Comparison of ENCODE assay signal across 9 mouse cellular contexts in the genomic region with DNA sequence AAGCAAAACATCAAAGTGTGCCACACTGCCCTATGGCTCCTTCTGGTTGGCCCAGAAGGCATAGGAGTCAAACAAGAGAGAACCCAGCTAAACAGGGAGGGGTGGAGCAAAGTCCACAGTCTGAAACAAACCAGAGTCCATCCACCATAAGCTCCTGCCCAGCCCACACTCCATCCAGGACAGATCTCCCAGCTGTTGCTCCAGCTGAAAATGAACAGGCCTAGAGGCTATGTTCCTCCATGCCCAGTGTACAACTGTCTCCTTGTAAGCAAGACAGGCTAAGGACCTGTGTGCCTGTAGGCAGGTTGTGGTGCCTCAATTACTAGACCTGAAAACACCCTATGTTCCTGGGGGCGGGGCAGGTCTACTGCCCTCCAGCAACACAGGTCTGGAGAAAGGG. TPM values are rescaled to one million over a fixed set of nuclear protein-coding genes. Genes with fewer than 3 reads are reported as not detected.
A peak's percentile ranks its signal among the peaks of the same experiment; 100 is the strongest.
DNase-seq lines count a peak whose midpoint lies in the region; ATAC-seq and TF ChIP-seq lines count a peak whose summit lies in the region.
"Had no signal": no experiment of that assay in that cellular context is flagged by ENCODE, and none has a peak within 500 bp of the region (broad histone marks: within the 10 kb centered on the region; RNA-seq: fewer than 3 reads in every experiment).

No protein-coding gene starts in this region.

- dilution Hi-C loops in CH12.LX (cut with MboI; ENCODE audit: extremely low pct_ligation_motif_present, extremely low pct_unique_long_range_greater_than_20kb, low sequenced_read_pairs), result no loop called here

- no peak for TF ChIP-seq EP300 in CH12.LX (IDR thresholded peaks at IDR 0.05; ENCODE audit: low read length)

- H3K4me1 ChIP-seq in CH12.LX (ENCODE audit: control insufficient read depth in 1 of 2, insufficient read depth in 2 of 2), result peaks cover 23 to 60% of the 10 kb centered on the region in 2 experiments
- H3K4me1 ChIP-seq in intestine, embryonic 16.5 days (ENCODE audit: control insufficient read depth, insufficient read depth, low read length), result peaks cover 42% of the 10 kb centered on the region
- H3K4me1 ChIP-seq in liver, embryonic 13.5 days (replicated peaks), result peaks cover 79% of the 10 kb centered on the region
- no peaks in the 10 kb centered on the region; the same call in 1 of the 2 replicates for H3K4me1 ChIP-seq in lung, adult 2 months (ENCODE audit: control insufficient read depth, insufficient read depth, low read length)

- peak overlapping the region; percentile 75; the same call in 1 of the 2 replicates for H3K4me2 ChIP-seq in CH12.LX (ENCODE audit: insufficient read depth, low read depth, poor library complexity, severe bottlenecking)
- peak overlapping the region; percentile 95 for H3K4me2 ChIP-seq in intestine, embryonic 16.5 days (ENCODE audit: low read depth, low read length)
- peak overlapping the region; percentile 99 for H3K4me2 ChIP-seq in liver, embryonic 13.5 days

- H3K9ac ChIP-seq in CH12.LX (ENCODE audit: insufficient read depth, low read depth), result peak overlapping the region; percentile 7; the same call in 1 of the 2 replicates
- peak overlapping the region; percentile 85 for H3K9ac ChIP-seq in intestine, embryonic 16.5 days (ENCODE audit: low read depth, low read length)
- peak overlapping the region; percentile 85 for H3K9ac ChIP-seq in liver, embryonic 13.5 days

- no peak for TF ChIP-seq RAD21 in CH12.LX (IDR thresholded peaks at IDR 0.05; ENCODE audit: low read depth, low read length)

- no peak for TF ChIP-seq POLR2A in CH12.LX (IDR thresholded peaks at IDR 0.05; ENCODE audit: low read depth, low read length)
- no peak for TF ChIP-seq POLR2A in lung, adult 2 months (IDR thresholded peaks at IDR 0.05; ENCODE audit: borderline replicate concordance, extremely low read depth, low read depth, low read length)

- H3K27ac ChIP-seq in CH12.LX (ENCODE audit: insufficient read depth, low read depth), result no peak overlapping the region
- peak overlapping the region; percentile 95 for H3K27ac ChIP-seq in intestine, embryonic 16.5 days (ENCODE audit: low read length)
- H3K27ac ChIP-seq in liver, embryonic 13.5 days, result peak overlapping the region; percentile 92

- in situ Hi-C loops in CH12.LX (cut with MboI; ENCODE audit: low pct_ligation_motif_present, low pct_unique_long_range_greater_than_20kb, low sequenced_read_pairs), result loop anchor here (5.0 kb wide), 1 partner anchor 120 kb away; a partner anchor contains a TSS

- TF ChIP-seq CTCF in CH12.LX (conservative IDR thresholded peaks at IDR 0.05 in 1 of 2, IDR thresholded peaks at IDR 0.05 in 1 of 2; ENCODE audit: low read depth in 2 of 2, low read length in 2 of 2), result no peak
- TF ChIP-seq CTCF in lung, adult 2 months (IDR thresholded peaks at IDR 0.05; ENCODE audit: insufficient read depth, low read length), result no peak

- H3K4me3 ChIP-seq in CH12.LX (replicated peaks in 1 of 3; ENCODE audit: low read depth in 2 of 3, low read length in 2 of 3, poor library complexity in 1 of 3), result peak overlapping the region; percentile 71 to 92 (median 79)
- H3K4me3 ChIP-seq in intestine, embryonic 16.5 days (ENCODE audit: low read length), result peak overlapping the region; percentile 84
- peak overlapping the region; percentile 77 for H3K4me3 ChIP-seq in liver, embryonic 13.5 days (replicated peaks)
- H3K4me3 ChIP-seq in lung, adult 2 months (replicated peaks; ENCODE audit: extremely low read depth, low read depth, low read length), result no peak overlapping the region

- H3K79me2 ChIP-seq in CH12.LX (replicated peaks; ENCODE audit: control insufficient read depth, extremely low read depth, insufficient read depth, poor library complexity, severe bottlenecking), result peaks cover 22% of the 10 kb centered on the region

- peaks cover 0 to 32% of the 10 kb centered on the region in 2 experiments for H3K36me3 ChIP-seq in CH12.LX (replicated peaks in 1 of 2; ENCODE audit: control insufficient read depth in 1 of 2, insufficient read depth in 1 of 2, low read length in 1 of 2)
- H3K36me3 ChIP-seq in intestine, embryonic 16.5 days (ENCODE audit: control insufficient read depth, insufficient read depth, low read length), result no peaks in the 10 kb centered on the region
- 0 out of 2 replicates have a peak, but pooled peaks cover 5% of the 10 kb centered on the region for H3K36me3 ChIP-seq in liver, embryonic 13.5 days

- WGBS in intestine, embryonic 16.5 days, result 74% methylated on average over 1 of the region's 1 CpGs
- WGBS in liver, embryonic 13.5 days (ENCODE audit: insufficient replicate concordance), result 47% methylated on average over 1 of the region's 1 CpGs
- WGBS in lung, adult 2 months, result 83% methylated on average over 1 of the region's 1 CpGs

- peaks cover 9% of the 10 kb centered on the region for H3K27me3 ChIP-seq in CH12.LX (replicated peaks)
- H3K27me3 ChIP-seq in intestine, embryonic 16.5 days (replicated peaks; ENCODE audit: control insufficient read depth, insufficient read depth, low read length), result no peaks in the 10 kb centered on the region
- H3K27me3 ChIP-seq in liver, embryonic 13.5 days, result 0 out of 2 replicates have a peak, but pooled peaks cover 2% of the 10 kb centered on the region

- peak; percentile 59 for ATAC-seq in intestine, embryonic 16.5 days
- no peak for ATAC-seq in liver, embryonic 13.5 days (ENCODE audit: low read depth)

- peaks cover 4% of the 10 kb centered on the region for H3K9me3 ChIP-seq in CH12.LX (replicated peaks; ENCODE audit: low read length)
- no peaks in the 10 kb centered on the region for H3K9me3 ChIP-seq in intestine, embryonic 16.5 days (ENCODE audit: control insufficient read depth, low read length)
- H3K9me3 ChIP-seq in liver, embryonic 13.5 days (replicated peaks), result no peaks in the 10 kb centered on the region

- DNase-seq in CH12.LX (ENCODE audit: extremely low read depth) (no peak), MN1 (ENCODE audit: low spot score) (peak; percentile 12)
- no peak for DNase-seq in liver, embryonic 13.5 days
- no peak for DNase-seq in adrenal gland, postnatal 36 days
- DNase-seq in cerebellum, postnatal 4 days (ENCODE audit: low spot score in 2 of 2), result no peak
- no peak for DNase-seq in embryo, embryonic 10.5 days (ENCODE audit: low spot score)
- no peak for DNase-seq in lung, adult 2 months
- DNase-seq: right cerebral cortex, postnatal 14 days had no signal

TF ChIP-seq in CH12.LX, 34 proteins besides CTCF, POLR2A, EP300 and RAD21:
- 0 out of 2 replicates have a peak, but pooled peaks have one; percentile 11 for TF ChIP-seq IRF4 (IDR thresholded peaks at IDR 0.05; ENCODE audit: low read depth, low read length)
- TF ChIP-seq NELFE (IDR thresholded peaks at IDR 0.05; ENCODE audit: low read depth, low read length), result 0 out of 2 replicates have a peak, but pooled peaks have one; percentile 10
- TF ChIP-seq MXI1 (IDR thresholded peaks at IDR 0.05; ENCODE audit: low read depth, low read length), result 0 out of 2 replicates have a peak, but pooled peaks have one; percentile 50
- TF ChIP-seq MAZ (IDR thresholded peaks at IDR 0.05; ENCODE audit: low read depth, low read length), result no peak
- TF ChIP-seq USF1 (IDR thresholded peaks at IDR 0.05; ENCODE audit: low read depth, low read length), result no peak
- TF ChIP-seq JUND (conservative IDR thresholded peaks at IDR 0.05; ENCODE audit: low read depth, low read length), result no peak

RNA-seq across cellular contexts. Expression of a gene that starts 2.6 kb away (rescaled TPM):
- total RNA-seq in CH12.LX (2012; rRNA removed) (23.5 and 27.5 TPM in 2 replicates), CH12.LX (2014; rRNA removed) (24.0 and 25.0 TPM in 2 replicates)
- 43.3 and 46.6 TPM in 2 replicates for polyA plus RNA-seq in CH12.LX (2012; ENCODE audit: insufficient read length, low read depth)
- polyA plus RNA-seq in intestine, embryonic 16.5 days (2015; fragmentation: Nextera tagmentation; extraction: Ambion mirVana), result 23.0 and 26.5 TPM in 2 replicates
- 8.4 and 10.7 TPM in 2 replicates for polyA plus RNA-seq in liver, embryonic 13.5 days (2015; fragmentation: Nextera tagmentation; extraction: Ambion mirVana)
- 1 to 10 TPM; 3.2 to 7.9 TPM for total RNA-seq in adrenal gland, postnatal 36 days (2021)
- polyA plus RNA-seq in lung, adult 2 months (2012; rRNA removed), result 6.0 and 6.9 TPM in 2 replicates

RNA-seq across cellular contexts. Expression of a gene that starts 15.5 kb away (rescaled TPM):
- total RNA-seq in CH12.LX (2012; rRNA removed) (44.6 and 60.3 TPM in 2 replicates), CH12.LX (2014; rRNA removed) (62.7 and 88.8 TPM in 2 replicates)
- polyA plus RNA-seq in CH12.LX (2012; ENCODE audit: insufficient read length, low read depth), result 71.3 and 77.9 TPM in 2 replicates
- polyA plus RNA-seq in intestine, embryonic 16.5 days (2015; fragmentation: Nextera tagmentation; extraction: Ambion mirVana), result 8.0 and 8.5 TPM in 2 replicates
- 3.1 and 3.2 TPM in 2 replicates for polyA plus RNA-seq in liver, embryonic 13.5 days (2015; fragmentation: Nextera tagmentation; extraction: Ambion mirVana)
- total RNA-seq in adrenal gland, postnatal 36 days (2021), result 1 to 10 TPM; 6.7 to 8.2 TPM
- 3.6 and 12.6 TPM in 2 replicates for polyA plus RNA-seq in lung, adult 2 months (2012; rRNA removed)

RNA-seq across cellular contexts. Expression of a gene that starts 37.4 kb away (rescaled TPM):
- total RNA-seq in CH12.LX (2012; rRNA removed) (2.1 and 2.5 TPM in 2 replicates), CH12.LX (2014; rRNA removed) (0.39 and 0.59 TPM in 2 replicates)
- polyA plus RNA-seq in CH12.LX (2012; ENCODE audit: insufficient read length, low read depth), result 3.2 and 3.3 TPM in 2 replicates
- 14.5 and 18.1 TPM in 2 replicates for polyA plus RNA-seq in intestine, embryonic 16.5 days (2015; fragmentation: Nextera tagmentation; extraction: Ambion mirVana)
- polyA plus RNA-seq in liver, embryonic 13.5 days (2015; fragmentation: Nextera tagmentation; extraction: Ambion mirVana), result 2.4 and 2.8 TPM in 2 replicates
- total RNA-seq in adrenal gland, postnatal 36 days (2021), result 10 to 100 TPM; 19.9 to 20.1 TPM
- 66.5 and 76.4 TPM in 2 replicates for polyA plus RNA-seq in lung, adult 2 months (2012; rRNA removed)

Comparison
In these comparisons a context has a peak if more than half of its experiments do, and no peak if none do; other contexts are left out.
1. H3K9ac ChIP-seq: peak in every context shown above with its lines; median percentile 85 in intestine, embryonic 16.5 days; 85 in liver, embryonic 13.5 days; 7 in CH12.LX.